ENCODE assay signal across 7 mouse cellular contexts in genomic region chr2:131187602-131187922, GRCm38 (mm10). TPM values are rescaled to one million over a fixed set of nuclear protein-coding genes. Genes with fewer than 3 reads are reported as not detected.
DNase-seq lines count a peak whose midpoint lies in the region; ATAC-seq and TF ChIP-seq lines count a peak whose summit lies in the region.

No protein-coding gene starts in this region.

- peaks cover 22% of the 10 kb centered on the region for H3K4me1 ChIP-seq in lung, postnatal 0 days (ENCODE audit: insufficient read depth, low read depth, low read length)
- peaks cover 53% of the 10 kb centered on the region for H3K4me1 ChIP-seq in forebrain, embryonic 13.5 days
- peaks cover 55% of the 10 kb centered on the region for H3K4me1 ChIP-seq in liver, embryonic 12.5 days
- peaks cover 31% of the 10 kb centered on the region for H3K4me1 ChIP-seq in stomach, embryonic 16.5 days (ENCODE audit: control insufficient read depth, insufficient read depth, low read length)

- peak overlapping the region; percentile 53; the same call in 1 of the 2 replicates for H3K9ac ChIP-seq in lung, postnatal 0 days (replicated peaks; ENCODE audit: low read depth)
- H3K9ac ChIP-seq in forebrain, embryonic 13.5 days: peak overlapping the region; percentile 72
- peak overlapping the region; percentile 97 for H3K9ac ChIP-seq in liver, embryonic 12.5 days
- H3K9ac ChIP-seq in stomach, embryonic 16.5 days (ENCODE audit: low read length): peak overlapping the region; percentile 88

- H3K27ac ChIP-seq in lung, postnatal 0 days (ENCODE audit: low read length): peak overlapping the region; percentile 52; the same call in 1 of the 2 replicates
- H3K27ac ChIP-seq in forebrain, embryonic 13.5 days: peak overlapping the region; percentile 44; the same call in 1 of the 2 replicates
- peak overlapping the region; percentile 94 for H3K27ac ChIP-seq in liver, embryonic 12.5 days
- H3K27ac ChIP-seq in stomach, embryonic 16.5 days (ENCODE audit: low read length): peak overlapping the region; percentile 42

- H3K4me3 ChIP-seq in lung, postnatal 0 days (ENCODE audit: low read depth, low read length): peak overlapping the region; percentile 62
- H3K4me3 ChIP-seq in forebrain, embryonic 13.5 days: peak overlapping the region; percentile 56
- peak overlapping the region; percentile 90 for H3K4me3 ChIP-seq in liver, embryonic 12.5 days
- H3K4me3 ChIP-seq in stomach, embryonic 16.5 days (replicated peaks; ENCODE audit: low read length): peak overlapping the region; percentile 83

- H3K4me2 ChIP-seq in lung, postnatal 0 days (replicated peaks; ENCODE audit: low read depth, low read length): peak overlapping the region; percentile 83
- peak overlapping the region; percentile 62 for H3K4me2 ChIP-seq in forebrain, embryonic 13.5 days
- peak overlapping the region; percentile 91 for H3K4me2 ChIP-seq in liver, embryonic 12.5 days
- peak overlapping the region; percentile 85 for H3K4me2 ChIP-seq in stomach, embryonic 16.5 days (ENCODE audit: low read depth, low read length)

- WGBS in lung, postnatal 0 days: 28% methylated on average over 3 of the region's 3 CpGs
- WGBS in forebrain, embryonic 13.5 days: 29% methylated on average over 3 of the region's 3 CpGs
- WGBS in liver, embryonic 12.5 days (ENCODE audit: insufficient replicate concordance): 26% methylated on average over 3 of the region's 3 CpGs
- 19% methylated on average over 3 of the region's 3 CpGs for WGBS in stomach, embryonic 16.5 days

- no peak for ATAC-seq in lung, postnatal 0 days
- no peak for ATAC-seq in forebrain, embryonic 13.5 days
- no peak for ATAC-seq in liver, embryonic 12.5 days
- ATAC-seq in stomach, embryonic 16.5 days (ENCODE audit: insufficient read depth, low FRiP score): no peak
- no peak for ATAC-seq in megakaryocyte progenitor cell, adult 5-6 weeks (replicated peaks; ENCODE audit: poor library complexity)

- no peak for TF ChIP-seq EP300 in lung, postnatal 0 days (IDR thresholded peaks at IDR 0.05)

- DNase-seq in lung, postnatal 0 days (ENCODE audit: low spot score): no peak
- no peak for DNase-seq in lung, postnatal 36 days
- DNase-seq in layer of hippocampus, adult 9-10 months (ENCODE audit: low spot score): no peak

- H3K27me3 ChIP-seq in lung, postnatal 0 days (replicated peaks; ENCODE audit: insufficient read depth, low read length): no peaks in the 10 kb centered on the region
- no peaks in the 10 kb centered on the region for H3K27me3 ChIP-seq in forebrain, embryonic 13.5 days
- H3K27me3 ChIP-seq in liver, embryonic 12.5 days (replicated peaks): peaks cover 9% of the 10 kb centered on the region
- H3K27me3 ChIP-seq in stomach, embryonic 16.5 days (ENCODE audit: control insufficient read depth, insufficient read depth, low read length): no peaks in the 10 kb centered on the region

- no peak for TF ChIP-seq CTCF in lung, postnatal 0 days (IDR thresholded peaks at IDR 0.05)

- H3K9me3 ChIP-seq in lung, postnatal 0 days (ENCODE audit: low read length): no peaks in the 10 kb centered on the region
- no peaks in the 10 kb centered on the region for H3K9me3 ChIP-seq in forebrain, embryonic 13.5 days (replicated peaks)
- no peaks in the 10 kb centered on the region for H3K9me3 ChIP-seq in liver, embryonic 12.5 days (replicated peaks)
- H3K9me3 ChIP-seq in stomach, embryonic 16.5 days (replicated peaks; ENCODE audit: control insufficient read depth, low read length): no peaks in the 10 kb centered on the region

- peaks cover 3% of the 10 kb centered on the region; the same call in 1 of the 2 replicates for H3K36me3 ChIP-seq in lung, postnatal 0 days (ENCODE audit: insufficient read depth, low read length)
- peaks cover 14% of the 10 kb centered on the region for H3K36me3 ChIP-seq in forebrain, embryonic 13.5 days (ENCODE audit: poor library complexity, severe bottlenecking)
- H3K36me3 ChIP-seq in liver, embryonic 12.5 days: peaks cover 45% of the 10 kb centered on the region
- peaks cover 9% of the 10 kb centered on the region; the same call in 1 of the 2 replicates for H3K36me3 ChIP-seq in stomach, embryonic 16.5 days (ENCODE audit: control insufficient read depth, insufficient read depth, low read length)

RNA-seq across cellular contexts. Expression of gene Spef1, which starts 0.5 kb away (rescaled TPM):
- 12.2 TPM in 2 replicates for polyA plus RNA-seq in lung, postnatal 0 days (2015; fragmentation: Nextera tagmentation; extraction: Ambion mirVana)
- polyA plus RNA-seq in forebrain, embryonic 13.5 days (2015; fragmentation: Nextera tagmentation; extraction: Ambion mirVana): 12.5 and 12.6 TPM in 2 replicates
- 1.0 and 1.1 TPM in 2 replicates for polyA plus RNA-seq in liver, embryonic 12.5 days (2016; fragmentation: Nextera tagmentation; extraction: Ambion mirVana)
- polyA plus RNA-seq in stomach, embryonic 16.5 days (2015; fragmentation: Nextera tagmentation; extraction: Ambion mirVana): 3.6 and 4.8 TPM in 2 replicates
- 0.39 and 0.72 TPM in 2 replicates for total RNA-seq in megakaryocyte progenitor cell, adult 5-6 weeks (2015)
- total RNA-seq in megakaryocyte progenitor cell, adult 5-6 weeks (2017): 0.91 and 2.0 TPM in 2 replicates

RNA-seq across cellular contexts. Expression of gene Cdc25b, which starts 0.8 kb away (rescaled TPM):
- polyA plus RNA-seq in lung, postnatal 0 days (2015; fragmentation: Nextera tagmentation; extraction: Ambion mirVana): 36.5 and 38.7 TPM in 2 replicates
- polyA plus RNA-seq in forebrain, embryonic 13.5 days (2015; fragmentation: Nextera tagmentation; extraction: Ambion mirVana): 52.0 and 59.7 TPM in 2 replicates
- polyA plus RNA-seq in liver, embryonic 12.5 days (2016; fragmentation: Nextera tagmentation; extraction: Ambion mirVana): 172 and 182 TPM in 2 replicates
- 72.3 and 72.8 TPM in 2 replicates for polyA plus RNA-seq in stomach, embryonic 16.5 days (2015; fragmentation: Nextera tagmentation; extraction: Ambion mirVana)
- total RNA-seq in megakaryocyte progenitor cell, adult 5-6 weeks (2015): 8.9 and 10.8 TPM in 2 replicates
- 9.6 and 13.4 TPM in 2 replicates for total RNA-seq in megakaryocyte progenitor cell, adult 5-6 weeks (2017)

RNA-seq across cellular contexts. Expression of gene Cenpb, which starts 7.7 kb away (rescaled TPM):
- 13.2 and 14.9 TPM in 2 replicates for polyA plus RNA-seq in lung, postnatal 0 days (2015; fragmentation: Nextera tagmentation; extraction: Ambion mirVana)
- 14.8 and 15.3 TPM in 2 replicates for polyA plus RNA-seq in forebrain, embryonic 13.5 days (2015; fragmentation: Nextera tagmentation; extraction: Ambion mirVana)
- 5.9 and 6.5 TPM in 2 replicates for polyA plus RNA-seq in liver, embryonic 12.5 days (2016; fragmentation: Nextera tagmentation; extraction: Ambion mirVana)
- polyA plus RNA-seq in stomach, embryonic 16.5 days (2015; fragmentation: Nextera tagmentation; extraction: Ambion mirVana): 9.2 and 10.4 TPM in 2 replicates
- 8.0 and 8.3 TPM in 2 replicates for total RNA-seq in megakaryocyte progenitor cell, adult 5-6 weeks (2015)
- total RNA-seq in megakaryocyte progenitor cell, adult 5-6 weeks (2017): 14.8 and 15.8 TPM in 2 replicates

RNA-seq across cellular contexts. Expression of gene Ap5s1, which starts 19.3 kb away (rescaled TPM):
- polyA plus RNA-seq in lung, postnatal 0 days (2015; fragmentation: Nextera tagmentation; extraction: Ambion mirVana): 27.9 and 28.0 TPM in 2 replicates
- polyA plus RNA-seq in forebrain, embryonic 13.5 days (2015; fragmentation: Nextera tagmentation; extraction: Ambion mirVana): 31.3 and 32.4 TPM in 2 replicates
- polyA plus RNA-seq in liver, embryonic 12.5 days (2016; fragmentation: Nextera tagmentation; extraction: Ambion mirVana): 16.4 and 17.0 TPM in 2 replicates
- 25.7 and 26.4 TPM in 2 replicates for polyA plus RNA-seq in stomach, embryonic 16.5 days (2015; fragmentation: Nextera tagmentation; extraction: Ambion mirVana)
- 3.6 and 3.9 TPM in 2 replicates for total RNA-seq in megakaryocyte progenitor cell, adult 5-6 weeks (2015)
- total RNA-seq in megakaryocyte progenitor cell, adult 5-6 weeks (2017): 2.9 and 6.7 TPM in 2 replicates

RNA-seq across cellular contexts. Expression of gene 1700037H04Rik, which starts 27.7 kb away (rescaled TPM):
- 28.3 and 32.8 TPM in 2 replicates for polyA plus RNA-seq in lung, postnatal 0 days (2015; fragmentation: Nextera tagmentation; extraction: Ambion mirVana)
- polyA plus RNA-seq in forebrain, embryonic 13.5 days (2015; fragmentation: Nextera tagmentation; extraction: Ambion mirVana): 97.1 and 99.3 TPM in 2 replicates
- 131 and 141 TPM in 2 replicates for polyA plus RNA-seq in liver, embryonic 12.5 days (2016; fragmentation: Nextera tagmentation; extraction: Ambion mirVana)
- 73.0 and 78.4 TPM in 2 replicates for polyA plus RNA-seq in stomach, embryonic 16.5 days (2015; fragmentation: Nextera tagmentation; extraction: Ambion mirVana)
- total RNA-seq in megakaryocyte progenitor cell, adult 5-6 weeks (2015): 85.1 and 90.4 TPM in 2 replicates
- total RNA-seq in megakaryocyte progenitor cell, adult 5-6 weeks (2017): 34.9 and 39.5 TPM in 2 replicates

Comparison
In these comparisons a context has a peak if more than half of its experiments do, and no peak if none do; other contexts are left out.
1. H3K27ac ChIP-seq: peak in every context shown above with its lines; median percentile 94 in liver, embryonic 12.5 days; 52 in lung, postnatal 0 days; 44 in forebrain, embryonic 13.5 days; 42 in stomach, embryonic 16.5 days.